Mouse (Mus musculus) ES-CJ7 (cell line): ENCODE measurements around the gene Rad51b.

Experiments
- DNase-seq: peaks from one replicate; pipeline ENCODE4 v3.0.0; 2011; ENCODE audit warnings: low read depth, low spot score

Rad51b gene

DNA sequence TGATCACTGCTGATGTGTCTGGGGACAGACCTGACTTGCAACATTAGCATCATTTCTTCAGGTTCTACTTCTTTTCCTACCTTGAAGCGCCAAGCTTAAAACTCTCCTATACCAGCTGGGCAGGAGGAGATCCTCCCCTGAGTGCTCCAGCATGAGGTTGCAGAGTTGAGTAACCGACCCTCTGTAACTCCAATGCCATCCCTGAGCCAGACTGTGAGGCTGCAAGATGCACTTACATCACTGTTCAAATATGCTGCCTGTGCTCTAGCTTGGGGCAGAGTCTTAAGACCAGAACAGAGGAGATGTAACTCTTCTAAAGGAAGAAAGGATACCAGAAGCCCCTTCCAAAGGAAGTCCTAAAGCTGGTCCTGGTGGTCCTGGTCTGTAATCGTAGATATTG is 230.1 kb downstream of the Rad51b start:
- no peak for DNase-seq

- no peak for DNase-seq
Measured at GRCm38 (mm10) chr12:79530275-79530902, 233.3 kb downstream of the Rad51b start.

- DNase-seq, result no peak
Measured at GRCm38 (mm10) chr12:79531809-79532798, 235.0 kb downstream of the Rad51b start.

- no peak for DNase-seq
Measured at GRCm38 (mm10) chr12:79534778-79535177, 237.7 kb downstream of the Rad51b start.

- no peak for DNase-seq
Measured at GRCm38 (mm10) chr12:79535532-79536437, 238.7 kb downstream of the Rad51b start.

DNA sequence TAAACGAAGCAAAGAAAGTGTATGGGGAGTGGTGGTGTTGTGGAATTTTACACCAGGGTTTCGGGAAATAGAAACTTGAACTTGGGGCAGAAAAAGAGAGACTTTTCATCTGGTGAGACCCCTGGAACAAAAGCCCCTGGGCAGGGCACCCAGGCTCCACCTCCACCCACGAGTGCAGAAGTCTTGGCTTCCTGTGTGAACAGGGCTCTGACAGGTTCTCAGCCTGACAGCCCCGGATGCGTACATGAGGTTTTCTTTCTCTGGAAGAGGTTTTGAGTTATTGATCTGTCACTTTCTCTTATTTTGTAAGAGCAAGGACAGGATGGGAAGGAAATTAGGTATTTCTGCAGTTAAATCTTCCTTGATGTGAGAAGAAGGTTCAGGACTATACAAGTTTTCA is 243.1 kb downstream of the Rad51b start:
- DNase-seq, result no peak

DNA sequence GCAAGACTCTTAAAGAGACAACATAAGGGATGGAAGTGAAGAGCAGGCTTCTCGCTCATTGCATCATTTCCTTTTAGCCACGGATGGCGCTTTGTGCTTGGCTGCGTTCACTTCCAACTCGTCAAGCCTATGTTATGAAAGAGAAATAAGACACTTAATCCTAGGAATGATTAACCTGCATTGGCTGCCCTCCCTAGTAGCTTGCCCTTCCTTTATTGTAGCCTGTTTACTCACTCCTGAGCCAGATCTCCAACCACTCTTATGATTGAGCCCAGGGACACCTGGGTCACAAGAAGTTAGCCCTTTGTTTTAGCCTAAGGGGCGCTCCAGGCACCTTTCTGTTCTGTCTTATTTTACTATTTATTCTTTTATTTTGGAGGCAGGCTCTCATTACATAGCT is 244.5 kb downstream of the Rad51b start:
- DNase-seq, result no peak

DNA sequence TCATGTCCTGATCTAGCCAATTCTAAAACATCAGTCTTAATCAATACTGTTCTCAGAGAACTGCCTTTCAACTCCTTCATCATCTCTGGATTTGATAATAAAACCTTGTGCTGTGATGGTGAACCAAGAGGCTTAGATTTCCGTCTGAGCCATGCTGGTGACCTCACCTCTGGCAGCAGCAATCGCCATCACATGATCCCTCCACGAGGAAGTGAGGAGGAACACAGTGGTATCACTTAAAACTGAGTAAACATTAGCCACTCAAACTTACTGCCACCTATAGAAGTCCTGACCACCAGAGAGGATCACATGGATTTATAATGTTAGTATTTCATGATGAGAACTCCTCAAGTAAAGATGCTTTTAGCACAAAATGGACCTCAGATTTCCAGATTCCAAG is 248.0 kb downstream of the Rad51b start:
- no peak for DNase-seq

DNA sequence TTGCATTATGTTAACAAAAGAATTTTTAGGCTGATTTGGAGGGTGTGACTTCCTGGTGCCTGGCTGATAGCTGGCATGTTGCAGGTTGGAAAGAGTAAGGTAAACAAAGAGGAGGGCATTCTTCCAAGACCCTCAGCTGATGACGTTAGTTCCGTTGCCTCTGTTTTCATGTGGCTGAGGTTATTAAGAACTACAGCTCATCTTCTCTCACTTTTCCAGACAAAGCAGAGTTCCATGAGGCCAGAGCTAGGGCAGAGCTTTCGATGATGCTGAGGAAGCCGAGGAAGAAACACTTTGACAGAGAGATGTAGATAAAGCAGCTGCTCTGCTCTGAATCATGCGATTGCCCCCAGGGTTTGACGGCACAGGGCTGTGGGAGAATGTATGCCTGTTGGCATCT is 250.5 kb downstream of the Rad51b start:
- no peak for DNase-seq

DNA sequence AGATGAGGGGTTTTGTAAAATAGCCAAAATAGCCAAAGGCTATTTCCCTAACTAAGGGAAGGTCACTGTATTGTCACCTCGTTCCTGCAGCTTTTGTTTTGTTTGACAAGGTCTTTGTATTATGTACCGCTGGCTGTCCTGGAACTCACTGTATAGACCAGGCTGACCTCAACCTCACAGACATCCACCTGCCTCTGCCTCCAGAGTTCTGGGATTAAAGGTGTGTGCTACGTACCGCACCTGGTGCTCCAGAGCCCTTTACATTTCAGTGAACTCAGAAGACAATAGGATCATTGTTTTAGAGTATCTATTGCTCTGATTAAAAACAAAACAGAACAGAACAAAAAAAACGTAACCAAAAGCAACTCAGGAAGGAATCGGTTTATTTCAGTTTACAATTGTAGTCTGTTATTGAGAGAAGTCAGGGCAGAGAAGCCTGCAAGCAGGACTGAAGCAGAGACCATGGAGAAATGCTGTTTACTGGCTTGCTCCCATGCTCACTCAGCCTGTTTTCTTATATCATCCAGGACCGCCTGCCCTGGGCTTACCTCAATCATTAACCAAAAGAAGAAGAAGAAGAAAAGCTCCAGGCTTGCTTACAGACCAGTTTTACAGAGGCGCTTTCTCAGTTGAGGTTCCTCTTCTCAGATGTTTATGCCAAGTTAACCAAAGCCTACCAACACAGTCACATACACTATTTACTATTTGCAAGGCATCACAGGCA is 251.7 kb downstream of the Rad51b start:
- no peak for DNase-seq

GRCm38 (mm10) chr12:79550049-79550682 is 253.1 kb downstream of the Rad51b start:
- DNase-seq, result no peak

DNA sequence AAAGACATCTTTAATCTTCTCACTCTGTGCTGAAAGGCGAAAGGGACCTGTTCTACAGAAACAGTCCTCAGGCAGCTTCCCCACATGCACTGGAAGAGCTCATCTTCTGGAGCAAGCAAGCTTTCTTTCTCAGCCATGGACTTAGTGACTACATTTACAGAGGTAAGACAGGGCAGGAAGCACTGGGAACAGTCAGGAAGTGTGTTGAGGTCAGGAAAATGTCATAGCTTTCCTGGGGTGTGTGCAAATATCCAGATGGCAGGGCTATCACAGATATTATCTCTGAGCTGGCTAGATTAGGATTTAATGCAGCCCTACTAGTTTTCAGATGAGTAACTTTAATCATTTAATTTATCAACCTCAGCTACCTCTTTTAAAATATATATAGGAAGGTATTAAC is 254.2 kb downstream of the Rad51b start:
- DNase-seq, result no peak

DNA sequence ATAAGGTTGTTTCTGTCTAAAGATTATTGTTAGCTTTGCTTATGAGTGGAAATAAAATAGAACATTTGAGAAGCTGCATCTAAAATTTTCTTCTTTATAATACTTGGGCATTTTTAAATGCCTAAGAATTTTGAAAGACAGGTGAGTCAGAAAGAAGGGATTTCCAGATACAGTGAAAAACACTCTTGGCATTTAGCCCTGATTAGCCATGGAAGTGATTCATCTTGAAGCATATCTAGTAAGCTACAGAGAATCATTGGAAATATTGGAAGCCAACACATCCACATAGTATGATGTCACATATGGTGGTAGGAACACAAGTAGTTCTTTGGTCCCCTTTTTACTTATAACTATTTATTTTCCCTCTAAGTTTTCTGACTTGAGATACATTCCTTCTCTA is 256.0 kb downstream of the Rad51b start:
- DNase-seq, result no peak

DNA sequence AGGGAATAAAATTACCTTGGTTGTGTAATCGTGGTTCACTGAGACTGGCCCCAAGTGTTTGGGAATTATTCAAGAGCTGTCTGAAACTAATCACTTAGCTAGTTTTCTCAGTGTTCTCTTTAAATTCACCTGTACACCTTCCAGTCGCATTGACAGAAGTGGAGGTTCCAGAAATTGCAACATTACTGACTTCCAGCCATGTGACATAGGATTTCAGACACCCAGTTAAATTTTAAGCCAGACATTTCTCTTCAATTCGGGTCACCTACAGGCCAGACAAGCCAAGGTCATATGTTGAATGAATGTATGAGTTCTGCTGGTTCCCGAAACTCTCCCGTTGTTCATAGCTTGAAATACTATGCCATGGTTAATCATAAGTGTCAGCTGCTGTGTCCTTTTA is 260.8 kb downstream of the Rad51b start:
- no peak for DNase-seq

DNA sequence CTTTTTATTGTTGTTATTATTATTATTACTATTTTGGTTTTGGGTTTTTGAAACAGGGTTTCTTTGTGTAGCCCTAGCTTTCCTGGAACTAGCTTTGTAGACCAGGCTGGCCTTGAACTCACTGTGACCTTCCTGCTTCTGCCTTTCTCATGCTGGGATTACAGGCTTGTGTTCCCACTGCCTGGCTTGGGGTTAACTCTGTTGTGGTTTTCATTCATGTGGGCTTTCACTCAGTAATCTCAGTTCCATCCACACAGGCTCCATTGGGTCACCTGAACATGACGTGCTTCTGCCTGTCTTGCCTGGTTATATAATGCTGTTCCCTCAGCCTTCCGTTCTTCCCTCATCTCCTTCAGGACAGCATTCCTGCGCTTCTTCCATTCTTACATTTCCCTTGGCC is 261.6 kb downstream of the Rad51b start:
- DNase-seq, result peak; percentile 19

DNA sequence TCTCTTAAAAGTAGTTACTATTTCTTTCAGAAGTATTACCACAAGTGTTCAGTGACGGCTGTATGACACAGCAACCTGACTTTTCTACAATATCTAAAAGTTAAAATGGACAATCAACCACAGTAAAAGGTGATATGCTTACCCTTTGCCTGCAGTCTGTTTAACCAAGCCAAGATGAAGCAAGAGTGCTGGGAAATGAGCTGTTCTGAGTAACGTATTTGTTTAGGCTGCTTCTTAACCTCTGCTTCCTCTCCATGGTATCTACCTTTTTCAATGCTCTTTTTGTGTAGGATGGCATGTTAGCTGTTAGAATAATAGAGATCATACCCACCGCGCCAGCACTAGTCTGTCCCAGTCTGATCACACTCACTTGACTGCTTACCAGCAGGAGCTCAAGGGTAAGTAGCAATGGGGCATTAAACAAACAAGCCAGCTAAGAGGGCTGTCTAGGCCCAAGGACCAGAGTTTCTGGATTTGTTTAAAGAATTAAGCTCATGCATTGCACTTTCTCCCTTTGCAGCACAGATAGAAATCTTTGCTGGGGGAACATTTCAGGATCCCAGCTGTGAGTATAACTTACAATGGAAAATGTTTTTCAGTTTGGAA is 262.4 kb downstream of the Rad51b start:
- no peak for DNase-seq

DNA sequence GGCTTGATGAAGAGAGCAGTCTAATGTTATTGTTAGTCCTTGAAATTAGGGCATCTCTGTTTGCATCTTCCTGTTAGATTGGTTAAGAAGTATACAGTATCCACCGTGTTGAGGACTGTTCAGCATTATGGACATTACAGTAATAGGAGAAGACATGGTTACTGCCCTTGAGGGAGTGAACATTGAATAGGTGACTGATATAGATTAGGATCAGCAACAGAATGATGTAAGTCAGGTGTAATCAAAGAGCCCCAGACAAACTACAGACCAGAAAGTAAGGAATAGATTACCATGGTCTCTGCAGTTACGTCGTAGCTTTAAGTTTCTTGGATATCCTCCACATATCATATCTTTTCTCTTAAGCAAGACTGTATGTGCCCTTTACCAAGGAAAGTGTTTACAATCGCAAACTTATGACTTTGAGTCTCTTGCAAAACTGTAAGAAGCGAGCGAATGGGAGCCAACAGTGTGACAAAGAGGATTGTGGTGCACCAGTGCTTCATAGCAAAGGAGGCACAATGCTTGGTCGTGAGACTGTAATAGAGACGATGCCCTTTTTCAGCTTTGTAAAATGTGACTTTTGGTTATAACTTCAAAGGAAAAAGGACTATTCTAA is 263.1 kb downstream of the Rad51b start:
- DNase-seq, result no peak

DNA sequence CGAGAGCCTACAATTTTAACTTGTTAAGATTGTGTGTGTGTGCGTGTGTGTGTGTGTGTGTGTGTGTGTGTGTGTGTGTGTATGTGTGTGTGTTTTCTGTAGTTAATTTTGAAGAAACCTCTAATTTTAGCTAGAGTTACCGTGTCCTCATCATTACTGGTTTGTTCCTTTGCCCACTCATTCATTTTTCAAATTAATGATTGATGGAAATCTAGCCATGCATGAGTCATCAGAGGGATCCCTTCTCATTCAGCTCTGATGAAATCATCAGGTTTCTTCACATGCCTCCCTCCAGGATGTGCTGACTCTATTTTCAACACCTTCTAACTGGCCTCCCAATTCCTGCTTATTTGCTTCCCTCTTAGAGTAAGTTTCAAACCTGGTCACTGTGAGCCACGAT is 263.8 kb downstream of the Rad51b start:
- DNase-seq, result no peak

GRCm38 (mm10) chr12:79574159-79575040 is 277.3 kb downstream of the Rad51b start:
- DNase-seq, result no peak
